Mouse (Mus musculus): ENCODE data around the gene Pilra.
"Not testable (repeated sequence)": the region's sequence is repeated elsewhere in the genome, so short reads cannot be mapped to it uniquely, and the experiment has no call there.

DNA sequence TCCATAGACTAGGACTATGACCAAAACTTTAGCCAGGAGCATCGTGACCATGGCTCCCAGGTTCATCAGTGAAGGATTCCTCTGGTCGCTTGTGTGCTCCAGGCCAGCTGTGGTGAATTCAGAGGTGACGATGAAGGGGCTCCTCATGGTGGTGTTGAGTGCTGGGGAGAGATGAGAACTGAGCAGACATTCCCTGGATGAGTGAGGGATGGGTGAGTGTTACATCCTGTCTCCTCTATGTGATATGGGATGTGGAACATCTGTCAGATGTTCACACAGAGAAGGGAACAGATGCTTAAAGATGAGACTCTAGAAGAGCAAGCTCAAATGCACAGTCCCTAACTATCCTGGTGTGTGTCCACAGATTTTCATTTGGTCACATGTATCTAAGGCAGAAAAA lies 18.8 kb upstream of the Pilra start:
- not testable (repeated sequence) for TF ChIP-seq MYOD1 (IDR thresholded peaks at IDR 0.05; ENCODE audit: control insufficient read depth, insufficient read length, low read depth); MYOG (IDR thresholded peaks at IDR 0.05; ENCODE audit: control insufficient read depth, extremely low read depth, insufficient read length); CTCF (IDR thresholded peaks at IDR 0.05; ENCODE audit: control insufficient read depth, insufficient read depth, insufficient read length); USF1 (IDR thresholded peaks at IDR 0.05; ENCODE audit: low read depth); FOSL1 (IDR thresholded peaks at IDR 0.05; ENCODE audit: insufficient read depth, low read length, poor library complexity, severe bottlenecking)
